Comparison of ENCODE assay signal across 13 mouse cellular contexts in genomic region chr5:34196423-34196822, GRCm38 (mm10). TPM values are rescaled to one million over a fixed set of nuclear protein-coding genes. Genes with fewer than 3 reads are reported as not detected.
DNase-seq lines count a peak whose midpoint lies in the region; ATAC-seq and TF ChIP-seq lines count a peak whose summit lies in the region.
"Had no signal": no experiment of that assay in that cellular context is flagged by ENCODE, and none has a peak within 500 bp of the region (broad histone marks: within the 10 kb centered on the region; RNA-seq: fewer than 3 reads in every experiment).

No protein-coding gene starts in this region.

- no peaks in the 10 kb centered on the region for H3K27me3 ChIP-seq in thymus, adult 2 months (ENCODE audit: control insufficient read depth, insufficient read depth, low read length)
- H3K27me3 ChIP-seq: embryonic facial prominence, embryonic 15.5 days; neural tube, embryonic 13.5 days had no signal

- H3K36me3 ChIP-seq in thymus, adult 2 months (ENCODE audit: control insufficient read depth, insufficient read depth, low read length) = no peaks in the 10 kb centered on the region
- H3K36me3 ChIP-seq: embryonic facial prominence, embryonic 15.5 days; limb, embryonic 12.5 days; neural tube, embryonic 13.5 days had no signal

- TF ChIP-seq CTCF in thymus, adult 2 months (IDR thresholded peaks at IDR 0.05; ENCODE audit: borderline replicate concordance, control insufficient read depth, extremely low read depth, insufficient read depth, low read length, poor library complexity) = peak; percentile 52; the same call in 1 of the 2 replicates

- peaks cover 65% of the 10 kb centered on the region for H3K4me1 ChIP-seq in thymus, adult 2 months (replicated peaks; ENCODE audit: control insufficient read depth, insufficient read depth, low read length)
- H3K4me1 ChIP-seq: embryonic facial prominence, embryonic 15.5 days; limb, embryonic 12.5 days; neural tube, embryonic 13.5 days had no signal

- peak; percentile 59 to 63 for DNase-seq in B cell, adult 2 months
- DNase-seq in CD8-positive naive resting alpha-beta T cell, adult 2 months (ENCODE audit: low read depth in 2 of 2, low spot score in 2 of 2) = peak; percentile 85 to 89
- DNase-seq in thymus, adult 2 months = peak; percentile 87
- DNase-seq in layer of hippocampus, adult 8-10 months (ENCODE audit: low spot score in 2 of 2) = no peak
- no peak for DNase-seq in cerebellum, adult 11-12 months
- DNase-seq: heart, postnatal 36 days; kidney, adult 2 months; liver, postnatal 0 days had no signal

- peak; percentile 65 for ATAC-seq in monocyte, adult 5-6 weeks (replicated peaks; ENCODE audit: insufficient number of reproducible peaks, low FRiP score, low TSS enrichment, poor library complexity, severe bottlenecking)
- no peak for ATAC-seq in megakaryocyte-erythroid progenitor cell, adult 5-6 weeks (replicated peaks; ENCODE audit: low FRiP score, low TSS enrichment, poor library complexity, severe bottlenecking)
- ATAC-seq: liver, postnatal 0 days had no signal

- WGBS in thymus, adult 2 months = 5% methylated on average over 7 of the region's 7 CpGs

- H3K4me3 ChIP-seq in thymus, adult 2 months (ENCODE audit: control insufficient read depth, insufficient read depth, low read length) = peak overlapping the region; percentile 13
- H3K4me3 ChIP-seq: embryonic facial prominence, embryonic 15.5 days; limb, embryonic 12.5 days; neural tube, embryonic 13.5 days had no signal

- peak; percentile 62 for TF ChIP-seq POLR2A in thymus, adult 2 months (IDR thresholded peaks at IDR 0.05; ENCODE audit: control insufficient read depth, extremely low read depth, insufficient read depth, low read length, poor library complexity)

- peak overlapping the region; percentile 94 for H3K27ac ChIP-seq in thymus, adult 2 months (ENCODE audit: control insufficient read depth, insufficient read depth, low read length)
- H3K27ac ChIP-seq: embryonic facial prominence, embryonic 15.5 days; limb, embryonic 12.5 days; neural tube, embryonic 13.5 days had no signal

RNA-seq across cellular contexts. Expression of gene Mxd4, which starts 8.9 kb away (rescaled TPM):
- 43.8 to 81.5 TPM (median 57.1 TPM) in 3 replicates for total RNA-seq in monocyte, adult 5-6 weeks (2017)
- 515 and 525 TPM in 2 replicates for polyA plus RNA-seq in thymus, adult 2 months (2012; rRNA removed)
- 10 to 100 TPM; 72.5 to 84.4 (median 76.7) TPM for total RNA-seq in layer of hippocampus, adult 8-10 months (2022)
- total RNA-seq in megakaryocyte-erythroid progenitor cell, adult 5-6 weeks (2014; fragmentation: Nextera tagmentation) = 32.3 and 34.4 TPM in 2 replicates
- 9.5 and 14.7 TPM in 2 replicates for total RNA-seq in megakaryocyte-erythroid progenitor cell, adult 5-6 weeks (2017)

RNA-seq across cellular contexts. Expression of gene Haus3, which starts 27.1 kb away (rescaled TPM):
- total RNA-seq in monocyte, adult 5-6 weeks (2017) = 107 to 199 TPM (median 133 TPM) in 3 replicates
- polyA plus RNA-seq in thymus, adult 2 months (2012; rRNA removed) = 3.3 and 4.2 TPM in 2 replicates
- 10 to 100 TPM in 1 of 4 experiments, 1 to 10 TPM in 3; 6.0 to 11.1 (median 6.8) TPM for total RNA-seq in layer of hippocampus, adult 8-10 months (2022)
- total RNA-seq in megakaryocyte-erythroid progenitor cell, adult 5-6 weeks (2014; fragmentation: Nextera tagmentation) = 45.3 and 52.4 TPM in 2 replicates
- 83.0 and 139 TPM in 2 replicates for total RNA-seq in megakaryocyte-erythroid progenitor cell, adult 5-6 weeks (2017)

RNA-seq across cellular contexts. Expression of gene Poln, which starts 27.2 kb away (rescaled TPM):
- 2.1 TPM in 1 of 3 replicates, not detected in the others for total RNA-seq in monocyte, adult 5-6 weeks (2017)
- polyA plus RNA-seq in thymus, adult 2 months (2012; rRNA removed) = 2.3 and 2.4 TPM in 2 replicates
- total RNA-seq in layer of hippocampus, adult 8-10 months (2022) = 1 to 10 TPM in 3 of 4 experiments, under 1 TPM in 1; 0.73 to 1.3 (median 1.1) TPM
- 0.26 and 3.1 TPM in 2 replicates for total RNA-seq in megakaryocyte-erythroid progenitor cell, adult 5-6 weeks (2014; fragmentation: Nextera tagmentation)
- total RNA-seq in megakaryocyte-erythroid progenitor cell, adult 5-6 weeks (2017) = 2.6 and 6.3 TPM in 2 replicates

Comparison
In these comparisons a context has a peak if more than half of its experiments do, and no peak if none do; other contexts are left out.
1. DNase-seq: peak in B cell, adult 2 months (2 of 2), CD8-positive naive resting alpha-beta T cell, adult 2 months (2 of 2) and thymus, adult 2 months (single experiment); none in layer of hippocampus, adult 8-10 months (0 of 2) and cerebellum, adult 11-12 months (single experiment).